Comparison of ENCODE assay signal across 44 mouse cellular contexts in the genomic region with DNA sequence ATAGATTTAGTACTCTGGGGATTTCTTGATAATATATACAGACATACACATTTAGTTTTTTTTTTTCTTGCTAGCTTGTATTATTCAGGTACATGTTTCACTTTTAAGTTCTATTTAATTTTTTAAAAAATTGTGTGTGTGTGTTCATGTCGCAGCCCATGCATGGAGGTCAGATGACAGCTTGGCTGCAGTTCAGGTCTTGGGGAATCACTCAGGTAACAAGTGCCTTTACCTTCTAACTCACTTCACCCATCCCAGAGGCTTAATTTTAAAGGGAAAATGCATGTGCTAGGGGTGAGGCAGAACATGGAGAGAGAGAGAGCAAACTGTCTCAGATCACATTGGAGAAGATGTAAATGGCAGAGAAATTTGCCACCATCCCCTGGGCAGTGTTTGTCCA. TPM values are rescaled to one million over a fixed set of nuclear protein-coding genes. Genes with fewer than 3 reads are reported as not detected.
"Had no signal": no experiment of that assay in that cellular context is flagged by ENCODE, and none has a peak within 500 bp of the region (broad histone marks: within the 10 kb centered on the region; RNA-seq: fewer than 3 reads in every experiment).

No protein-coding gene starts in this region.

- H3K4me1 ChIP-seq: heart, embryonic 10.5 days; heart, embryonic 12.5 days; hindbrain, embryonic 13.5 days; liver, embryonic 12.5 days had no signal

- H3K27me3 ChIP-seq: heart, embryonic 12.5 days; hindbrain, embryonic 13.5 days; hindbrain, embryonic 15.5 days; kidney, embryonic 15.5 days; liver, embryonic 12.5 days had no signal

- H3K4me3 ChIP-seq: heart, embryonic 10.5 days; heart, embryonic 12.5 days; hindbrain, embryonic 13.5 days; hindbrain, embryonic 15.5 days; kidney, embryonic 15.5 days; limb, embryonic 13.5 days; limb, embryonic 15.5 days; liver, embryonic 12.5 days had no signal

- DNase-seq: gastrocnemius, postnatal 10 days; gastrocnemius, postnatal 36 days; heart, adult 18-20 months; heart, postnatal 10 days; kidney, adult 11 months; kidney, adult 2 months; kidney, adult 9 months; kidney, postnatal 14 days; kidney, postnatal 36 days; layer of hippocampus, adult 9-11 months; layer of hippocampus, postnatal 36 days; left cerebral cortex, postnatal 4 days; lung, adult 18-20 months had no signal

- H3K27ac ChIP-seq: heart, embryonic 10.5 days; hindbrain, embryonic 13.5 days; hindbrain, embryonic 15.5 days; hindbrain, postnatal 0 days; kidney, embryonic 15.5 days; kidney, postnatal 0 days; limb, embryonic 13.5 days; limb, embryonic 15.5 days; liver, embryonic 12.5 days; liver, embryonic 14.5 days had no signal

RNA-seq across cellular contexts. Expression of a gene that starts 2.2 kb away (rescaled TPM):
- total RNA-seq: gastrocnemius, adult 18-20 months; gastrocnemius, postnatal 10 days; gastrocnemius, postnatal 36 days; heart, adult 18-20 months; heart, adult 8-10 months; heart, postnatal 10 days; heart, postnatal 25 days; hematopoietic stem cell, adult 5-6 weeks; hindbrain, postnatal 0 days; layer of hippocampus, adult 18-20 months; layer of hippocampus, adult 8-10 months; layer of hippocampus, postnatal 14 days; layer of hippocampus, postnatal 36 days; left cerebral cortex, adult 18-20 months; left cerebral cortex, adult 8-10 months; left cerebral cortex, postnatal 25 days; left cerebral cortex, postnatal 4 days; liver, adult 2 months had no signal
- polyA plus RNA-seq: gonadal fat pad, adult 2 months; heart, embryonic 12.5 days; heart, embryonic 14.5 days; heart, embryonic 16.5 days; hindbrain, embryonic 11.5 days; hindbrain, embryonic 13.5 days; hindbrain, postnatal 0 days; intestine, embryonic 14.5 days; intestine, embryonic 16.5 days; kidney, adult 2 months; large intestine, adult 2 months; limb, embryonic 11.5 days; limb, embryonic 15.5 days; liver, adult 2 months; liver, embryonic 12.5 days; liver, embryonic 14.5 days; liver, embryonic 16.5 days had no signal

RNA-seq across cellular contexts. Expression of a gene that starts 60.0 kb away (rescaled TPM):
- total RNA-seq: liver, adult 2 months had no signal
